Mouse (Mus musculus) kidney, postnatal 0 days (tissue): ENCODE measurements at regions not wholly inside any gene's neighbourhood (a gene's known extent, or its start where the extent isn't known, plus 50 kb on each side); places are given as distances from the start of the nearest gene placed in this dataset.

ENCODE experiments used
- ATAC-seq: fragments of 200-750 bp; cut with Nextera tagmentation; replicated peaks from 2 replicates; pipeline ENCODE4 v1.8.0; 2017; ENCODE audit warnings: low read depth, moderate number of reproducible peaks, moderate TSS enrichment, moderate library complexity; ENCODE audit not compliant: low FRiP score
- DNase-seq: peaks from one replicate; pipeline ENCODE4 v3.0.0-alpha.2; 2016; ENCODE audit warnings: low spot score
- H3K27ac ChIP-seq: fragments of 300-500 bp; sonication (generic); 2 replicates; pipeline ENCODE4 v1.5.1; 2014; ENCODE audit warnings: mild to moderate bottlenecking
- H3K27me3 ChIP-seq: fragments of 300-500 bp; sonication (generic); 2 replicates; pipeline ENCODE4 v1.6.1; 2014; ENCODE audit warnings: low read length, mixed read lengths; ENCODE audit not compliant: insufficient read depth
- H3K36me3 ChIP-seq: fragments of 300-500 bp; sonication (generic); 2 replicates; pipeline ENCODE4 v1.6.1; 2014; ENCODE audit warnings: low read length, mixed read lengths; ENCODE audit not compliant: insufficient read depth
- H3K4me1 ChIP-seq: fragments of 300-500 bp; sonication (generic); replicated peaks from 2 replicates; pipeline ENCODE4 v1.6.1; 2014; ENCODE audit warnings: antibody characterized with exemption, low read length, mixed read lengths; ENCODE audit not compliant: insufficient read depth
- H3K4me2 ChIP-seq: fragments of 300-500 bp; sonication (generic); 2 replicates; pipeline ENCODE4 v1.6.1; 2014; ENCODE audit warnings: mild to moderate bottlenecking, low read length, moderate library complexity, mixed read lengths
- H3K4me3 ChIP-seq: fragments of 300-500 bp; sonication (generic); replicated peaks from 2 replicates; pipeline ENCODE4 v1.5.1; 2014; ENCODE audit warnings: low read depth, low read length
- H3K9ac ChIP-seq: fragments of 300-500 bp; sonication (generic); 2 replicates; pipeline ENCODE4 v1.6.1; 2014; ENCODE audit warnings: low read depth, low read length
- H3K9me3 ChIP-seq: fragments of 300-500 bp; sonication (generic); replicated peaks from 2 replicates; pipeline ENCODE4 v1.6.1; 2016; ENCODE audit warnings: low read length, inconsistent platforms, mixed read lengths
- CTCF ChIP-seq: IDR thresholded peaks from 2 replicates; pipeline ENCODE4 v1.5.1; 2016; ENCODE audit warnings: antibody characterized with exemption, low read depth, mild to moderate bottlenecking, moderate library complexity
- WGBS: fragments of 180-500 bp; shearing (Covaris S2); extraction: QIAGEN DNeasy Blood & Tissue Kit; methylation state at CpG from one replicate; pipeline ENCODE4 v1.1.7; 2014; 5-methylcytosine and 5-hydroxymethylcytosine counted together

GRCm38 (mm10) chr7:36531559-36531958 lies 166.4 kb upstream of the Tshz3 start:
- 83% methylated on average over 1 of the region's 1 CpGs for WGBS
- no peak for DNase-seq
- Histone ChIP-seq H3K9me3 (no peaks in the 10 kb centered on the region), H3K9ac (no peak overlapping the region), H3K4me1 (no peaks in the 10 kb centered on the region), H3K4me3 (no peak overlapping the region), H3K27ac (no peak overlapping the region), H3K4me2 (no peak overlapping the region), H3K27me3 (no peaks in the 10 kb centered on the region), H3K36me3 (no peaks in the 10 kb centered on the region)
- TF ChIP-seq CTCF, result peak; percentile 40; the same call in 1 of the 2 replicates
- ATAC-seq, result no peak

GRCm38 (mm10) chr7:36538111-36538510 lies 159.8 kb upstream of the Tshz3 start:
- WGBS, result 79% methylated on average over 11 of the region's 11 CpGs
- no peaks in the 10 kb centered on the region for H3K4me1 ChIP-seq
- no peaks in the 10 kb centered on the region for H3K36me3 ChIP-seq
- ATAC-seq, result no peak
- no peak for DNase-seq
- H3K4me3 ChIP-seq, result no peak overlapping the region
- H3K27me3 ChIP-seq, result no peaks in the 10 kb centered on the region
- no peak for TF ChIP-seq CTCF
- H3K9me3 ChIP-seq, result no peaks in the 10 kb centered on the region
- no peak overlapping the region for H3K9ac ChIP-seq
- no peak overlapping the region for H3K4me2 ChIP-seq
- no peak overlapping the region for H3K27ac ChIP-seq

DNA sequence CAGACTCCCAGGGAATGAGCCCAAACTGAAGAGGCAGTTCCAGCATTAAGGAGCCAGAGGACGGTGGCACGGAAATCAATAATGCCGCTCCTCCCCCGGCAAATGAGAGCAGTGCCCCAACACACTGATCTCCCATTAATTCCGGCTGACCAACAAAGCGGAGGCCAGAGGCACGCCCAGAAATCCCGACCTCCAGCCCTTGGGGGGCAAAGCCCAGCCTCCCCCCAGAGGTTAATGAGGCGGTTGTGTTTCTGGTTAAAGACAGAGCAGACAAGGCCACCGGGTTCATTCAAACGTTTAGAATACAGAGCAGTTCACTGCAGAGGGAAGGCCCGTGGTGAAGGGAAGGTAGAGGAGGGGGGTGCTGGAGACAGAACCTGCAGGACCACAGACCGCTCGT lies 149.9 kb upstream of the Tshz3 start:
- Histone ChIP-seq H3K4me3 (no peak overlapping the region), H3K36me3 (no peaks in the 10 kb centered on the region), H3K27me3 (no peaks in the 10 kb centered on the region), H3K9me3 (no peaks in the 10 kb centered on the region), H3K27ac (no peak overlapping the region), H3K4me2 (peak overlapping the region; percentile 43), H3K4me1 (no peaks in the 10 kb centered on the region), H3K9ac (no peak overlapping the region)
- DNase-seq (peak; percentile 53), ATAC-seq (no peak; the same call in 1 of the 2 replicates)
- 11% methylated on average over 14 of the region's 14 CpGs for WGBS
- no peak for TF ChIP-seq CTCF

- Histone ChIP-seq H3K9ac (no peak overlapping the region), H3K4me3 (no peak overlapping the region), H3K9me3 (no peaks in the 10 kb centered on the region), H3K27ac (no peak overlapping the region), H3K27me3 (no peaks in the 10 kb centered on the region), H3K4me2 (0 out of 2 replicates have a peak overlapping the region, but pooled peaks have one; percentile 43), H3K36me3 (no peaks in the 10 kb centered on the region), H3K4me1 (no peaks in the 10 kb centered on the region)
- no peak for TF ChIP-seq CTCF
- DNase-seq, result no peak
- 48% methylated on average over 5 of the region's 5 CpGs for WGBS
- ATAC-seq, result no peak
Measured at GRCm38 (mm10) chr7:36548440-36548839, 149.5 kb upstream of the Tshz3 start.

DNA sequence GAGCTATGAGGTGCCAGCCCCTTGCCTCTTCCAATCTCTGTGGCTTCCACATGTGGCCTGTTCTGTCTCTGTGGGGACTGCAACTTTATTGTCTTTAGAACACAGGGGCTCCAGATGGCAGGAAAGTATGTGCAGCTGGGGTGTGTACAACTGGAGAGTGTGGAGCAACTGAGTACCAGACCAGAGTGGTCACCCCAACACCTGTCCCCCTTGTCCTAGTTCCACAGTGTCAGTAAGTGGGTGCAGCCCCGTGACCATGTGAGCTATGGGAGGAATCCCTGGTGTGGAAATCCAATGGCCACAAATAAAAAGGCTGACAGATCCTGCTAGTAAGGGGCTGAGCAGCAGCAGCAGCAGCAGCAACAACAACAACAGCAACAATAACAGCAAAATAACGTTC lies 126.9 kb upstream of the Tshz3 start:
- H3K9me3 ChIP-seq, result no peaks in the 10 kb centered on the region
- no peak overlapping the region for H3K4me3 ChIP-seq
- H3K27ac ChIP-seq, result no peak overlapping the region
- no peak overlapping the region for H3K9ac ChIP-seq
- H3K4me2 ChIP-seq, result no peak overlapping the region
- no peaks in the 10 kb centered on the region for H3K27me3 ChIP-seq
- no peaks in the 10 kb centered on the region for H3K36me3 ChIP-seq
- TF ChIP-seq CTCF, result no peak
- no peak for DNase-seq
- WGBS, result 74% methylated on average over 2 of the region's 2 CpGs
- ATAC-seq, result no peak
- no peaks in the 10 kb centered on the region for H3K4me1 ChIP-seq

GRCm38 (mm10) chr7:36582074-36582473 lies 115.8 kb upstream of the Tshz3 start:
- TF ChIP-seq CTCF, result no peak
- H3K4me3 ChIP-seq, result no peak overlapping the region
- no peak overlapping the region for H3K4me2 ChIP-seq
- H3K4me1 ChIP-seq, result no peaks in the 10 kb centered on the region
- H3K9ac ChIP-seq, result no peak overlapping the region
- no peak for ATAC-seq
- 91% methylated on average over 6 of the region's 6 CpGs for WGBS
- no peak overlapping the region for H3K27ac ChIP-seq
- DNase-seq, result no peak
- no peaks in the 10 kb centered on the region for H3K9me3 ChIP-seq
- no peaks in the 10 kb centered on the region for H3K36me3 ChIP-seq
- no peaks in the 10 kb centered on the region for H3K27me3 ChIP-seq

GRCm38 (mm10) chr7:36585014-36585413 lies 112.9 kb upstream of the Tshz3 start:
- no peak for ATAC-seq
- H3K36me3 ChIP-seq, result no peaks in the 10 kb centered on the region
- no peak overlapping the region for H3K4me2 ChIP-seq
- no peaks in the 10 kb centered on the region for H3K9me3 ChIP-seq
- no peaks in the 10 kb centered on the region for H3K27me3 ChIP-seq
- H3K9ac ChIP-seq, result no peak overlapping the region
- 76% methylated on average over 1 of the region's 1 CpGs for WGBS
- no peak for DNase-seq
- TF ChIP-seq CTCF, result peak; percentile 18; the same call in 1 of the 2 replicates
- no peaks in the 10 kb centered on the region for H3K4me1 ChIP-seq
- no peak overlapping the region for H3K4me3 ChIP-seq
- no peak overlapping the region for H3K27ac ChIP-seq
